Mouse (Mus musculus) liver, embryonic 13.5 days (tissue): ENCODE data around the gene Dnpep. TPM values are rescaled to one million over a fixed set of nuclear protein-coding genes. Genes with fewer than 3 reads are reported as not detected.

Experiments
- ATAC-seq: fragments of 200-750 bp; cut with Nextera tagmentation; 2 replicates; pipeline ENCODE4 v1.8.0; 2017; ENCODE audit warnings: low read depth, mild to moderate bottlenecking, moderate number of reproducible peaks, moderate library complexity
- DNase-seq: peaks from one replicate; pipeline ENCODE4 v3.0.0; 2022
- H3K27ac ChIP-seq: fragments of 300-500 bp; sonication (generic); 2 replicates; pipeline ENCODE4 v1.5.1; 2015; ENCODE audit warnings: moderate library complexity, mild to moderate bottlenecking, inconsistent platforms
- H3K27me3 ChIP-seq: fragments of 300-500 bp; sonication (generic); 2 replicates; pipeline ENCODE4 v1.6.1; 2015; ENCODE audit warnings: mild to moderate bottlenecking, inconsistent platforms
- H3K36me3 ChIP-seq: fragments of 300-500 bp; sonication (generic); 2 replicates; pipeline ENCODE4 v1.6.1; 2015; ENCODE audit warnings: mild to moderate bottlenecking, inconsistent platforms
- H3K4me1 ChIP-seq: fragments of 300-500 bp; sonication (generic); replicated peaks from 2 replicates; pipeline ENCODE4 v1.6.1; 2015; ENCODE audit warnings: inconsistent platforms
- H3K4me2 ChIP-seq: fragments of 300-500 bp; sonication (generic); 2 replicates; pipeline ENCODE4 v1.6.1; 2015; ENCODE audit warnings: inconsistent platforms, mild to moderate bottlenecking, moderate library complexity
- H3K4me3 ChIP-seq: fragments of 300-500 bp; sonication (generic); replicated peaks from 2 replicates; pipeline ENCODE4 v1.5.1; 2015; ENCODE audit warnings: mild to moderate bottlenecking, inconsistent platforms
- H3K9ac ChIP-seq: fragments of 300-500 bp; sonication (generic); 2 replicates; pipeline ENCODE4 v1.6.1; 2015; ENCODE audit warnings: mild to moderate bottlenecking, inconsistent platforms
- H3K9me3 ChIP-seq: fragments of 300-500 bp; sonication (generic); replicated peaks from 2 replicates; pipeline ENCODE4 v1.6.1; 2016; ENCODE audit warnings: inconsistent platforms
- WGBS: fragments of 180-500 bp; shearing (Covaris S2); methylation state at CpG from one replicate; pipeline ENCODE4 v1.1.7; 2015; ENCODE audit not compliant: insufficient replicate concordance; 5-methylcytosine and 5-hydroxymethylcytosine counted together
- polyA plus RNA-seq: library from polyadenylated mRNA; unstranded; fragments of >200 nt; fragmentation: Nextera tagmentation; extraction: Ambion mirVana; gene quantifications from 2 replicates; pipeline ENCODE4 v1.2.1, GENCODE M21; 2015

Dnpep gene
- polyA plus RNA-seq, 1 experiment from 2014 or later = 53.1 TPM

GRCm38 (mm10) chr1:75291321-75291720 lies 26.5 kb downstream of the Dnpep start:
- DNase-seq (no peak), ATAC-seq (no peak)
- 70% methylated on average over 8 of the region's 8 CpGs for WGBS
- Histone ChIP-seq H3K9ac (no peak overlapping the region), H3K36me3 (no peaks in the 10 kb centered on the region), H3K4me3 (no peak overlapping the region), H3K4me1 (no peaks in the 10 kb centered on the region), H3K27ac (no peak overlapping the region), H3K9me3 (no peaks in the 10 kb centered on the region), H3K4me2 (no peak overlapping the region), H3K27me3 (no peaks in the 10 kb centered on the region)

GRCm38 (mm10) chr1:75290582-75290981 lies 27.2 kb downstream of the Dnpep start:
- Histone ChIP-seq H3K9ac (no peak overlapping the region), H3K27me3 (no peaks in the 10 kb centered on the region), H3K9me3 (no peaks in the 10 kb centered on the region), H3K4me2 (no peak overlapping the region), H3K36me3 (no peaks in the 10 kb centered on the region), H3K27ac (no peak overlapping the region), H3K4me1 (no peaks in the 10 kb centered on the region), H3K4me3 (no peak overlapping the region)
- DNase-seq (no peak), ATAC-seq (no peak)

GRCm38 (mm10) chr1:75289888-75290431 lies 27.8 kb downstream of the Dnpep start:
- 51% methylated on average over 8 of the region's 8 CpGs for WGBS
- Histone ChIP-seq H3K9ac (no peak overlapping the region), H3K27ac (no peak overlapping the region), H3K4me1 (no peaks in the 10 kb centered on the region), H3K4me3 (no peak overlapping the region), H3K36me3 (no peaks in the 10 kb centered on the region), H3K27me3 (no peaks in the 10 kb centered on the region), H3K4me2 (no peak overlapping the region), H3K9me3 (no peaks in the 10 kb centered on the region)
- DNase-seq (no peak), ATAC-seq (no peak)

GRCm38 (mm10) chr1:75289376-75289775 lies 28.4 kb downstream of the Dnpep start:
- Histone ChIP-seq H3K36me3 (no peaks in the 10 kb centered on the region), H3K27me3 (no peaks in the 10 kb centered on the region), H3K4me1 (no peaks in the 10 kb centered on the region), H3K4me3 (no peak overlapping the region), H3K9ac (no peak overlapping the region), H3K27ac (no peak overlapping the region), H3K9me3 (no peaks in the 10 kb centered on the region), H3K4me2 (no peak overlapping the region)
- WGBS = 24% methylated on average over 7 of the region's 7 CpGs
- DNase-seq (no peak), ATAC-seq (no peak)

- Histone ChIP-seq H3K4me2 (no peak overlapping the region), H3K27me3 (no peaks in the 10 kb centered on the region), H3K9me3 (no peaks in the 10 kb centered on the region), H3K4me3 (no peak overlapping the region), H3K9ac (no peak overlapping the region), H3K36me3 (no peaks in the 10 kb centered on the region), H3K27ac (no peak overlapping the region), H3K4me1 (no peaks in the 10 kb centered on the region)
- no peak for ATAC-seq
- WGBS = 66% methylated on average over 7 of the region's 7 CpGs
- DNase-seq = no peak
These were observed 32.9 kb downstream of the Dnpep start for GRCm38 (mm10) chr1:75284911-75285310.

- ATAC-seq (no peak), DNase-seq (no peak)
- H3K27ac ChIP-seq = no peak overlapping the region
- no peaks in the 10 kb centered on the region for H3K36me3 ChIP-seq
- H3K9ac ChIP-seq = no peak overlapping the region
- no peaks in the 10 kb centered on the region for H3K4me1 ChIP-seq
- H3K27me3 ChIP-seq = peaks cover 12% of the 10 kb centered on the region
- WGBS = 67% methylated on average over 5 of the region's 5 CpGs
- H3K4me2 ChIP-seq = no peak overlapping the region
- H3K4me3 ChIP-seq = no peak overlapping the region
- H3K9me3 ChIP-seq = no peaks in the 10 kb centered on the region
These were observed 34.8 kb downstream of the Dnpep start for GRCm38 (mm10) chr1:75283017-75283416.

GRCm38 (mm10) chr1:75278228-75278627 lies 39.6 kb downstream of the Dnpep start, which contains the start of gene Resp18:
Gene Resp18 (minus strand): TSS chr1:75278415.
- H3K36me3 ChIP-seq = no peaks in the 10 kb centered on the region
- no peak within 1 kb of the TSS for H3K9ac ChIP-seq
- DNase-seq (no peak), ATAC-seq (no peak)
- no peaks in the 10 kb centered on the region for H3K9me3 ChIP-seq
- H3K27ac ChIP-seq = no peak within 1 kb of the TSS
- H3K4me2 ChIP-seq = no peak within 1 kb of the TSS
- no peak within 1 kb of the TSS for H3K4me3 ChIP-seq
- H3K4me1 ChIP-seq = no peaks in the 10 kb centered on the region
- 7% methylated on average over 13 of the region's 13 CpGs for WGBS
- H3K27me3 ChIP-seq = peaks cover 29% of the 10 kb centered on the region

- Histone ChIP-seq H3K4me2 (no peak overlapping the region), H3K27me3 (peaks cover 29% of the 10 kb centered on the region)
- WGBS = 8% methylated on average over 23 of the region's 23 CpGs
These were observed 40.3 kb downstream of the Dnpep start for GRCm38 (mm10) chr1:75277195-75278188.

GRCm38 (mm10) chr1:75264091-75264880 lies 53.5 kb downstream of the Dnpep start, which contains the start of gene Ptprn:
Gene Ptprn (minus strand): TSS chr1:75264502.
- Histone ChIP-seq H3K9me3 (no peaks in the 10 kb centered on the region), H3K4me3 (0 out of 2 replicates have a peak within 1 kb of the TSS, but pooled peaks have one; percentile 1), H3K9ac (no peak within 1 kb of the TSS), H3K4me1 (peaks cover 3% of the 10 kb centered on the region; the same call in 1 of the 2 replicates), H3K27me3 (peaks cover 72% of the 10 kb centered on the region), H3K4me2 (0 out of 2 replicates have a peak within 1 kb of the TSS, but pooled peaks have one; percentile 6), H3K27ac (no peak within 1 kb of the TSS), H3K36me3 (no peaks in the 10 kb centered on the region)
- WGBS = 10% methylated on average over 32 of the region's 32 CpGs
- ATAC-seq = no peak
- no peak for DNase-seq

More at GRCm38 (mm10) chr1:75277195-75278188, 40.3 kb downstream of the Dnpep start:
- Histone ChIP-seq H3K36me3 (no peaks in the 10 kb centered on the region), H3K4me1 (no peaks in the 10 kb centered on the region), H3K27ac (no peak overlapping the region), H3K9ac (no peak overlapping the region), H3K4me3 (no peak overlapping the region), H3K9me3 (no peaks in the 10 kb centered on the region)
- DNase-seq = peak; percentile 16
- no peak for ATAC-seq

GRCm38 (mm10) chr1:75262969-75263951 lies 54.5 kb downstream of the Dnpep start:
- H3K27me3 ChIP-seq = peaks cover 65% of the 10 kb centered on the region
- DNase-seq = peak; percentile 55
- H3K9me3 ChIP-seq = no peaks in the 10 kb centered on the region
- H3K4me2 ChIP-seq = 0 out of 2 replicates have a peak overlapping the region, but pooled peaks have one; percentile 6
- no peak overlapping the region for H3K27ac ChIP-seq
- no peaks in the 10 kb centered on the region for H3K36me3 ChIP-seq
- H3K9ac ChIP-seq = no peak overlapping the region
- H3K4me1 ChIP-seq = peaks cover 3% of the 10 kb centered on the region; the same call in 1 of the 2 replicates
- no peak for ATAC-seq
- H3K4me3 ChIP-seq = 0 out of 2 replicates have a peak overlapping the region, but pooled peaks have one; percentile 1
- 3% methylated on average over 40 of the region's 40 CpGs for WGBS
